Mouse (Mus musculus) stomach, postnatal 0 days (tissue): ENCODE data around the gene Pcgf2. TPM values are rescaled to one million over a fixed set of nuclear protein-coding genes. Genes with fewer than 3 reads are reported as not detected.

Experiments used
- ATAC-seq: fragments of 200-750 bp; cut with Nextera tagmentation; 2 replicates; pipeline ENCODE4 v1.8.0; 2017; ENCODE audit not compliant: low FRiP score, low TSS enrichment
- DNase-seq: peaks from one replicate; pipeline ENCODE4 v3.0.0-alpha.2; 2016; ENCODE audit warnings: low spot score
- H3K27ac ChIP-seq: fragments of 300-500 bp; sonication (generic); replicated peaks from 2 replicates; pipeline ENCODE4 v1.5.1; 2014; ENCODE audit warnings: mild to moderate bottlenecking, control low read depth
- H3K27me3 ChIP-seq: fragments of 300-500 bp; sonication (generic); 2 replicates; pipeline ENCODE4 v1.6.1; 2014; ENCODE audit warnings: low read length; ENCODE audit not compliant: control insufficient read depth, insufficient read depth
- H3K36me3 ChIP-seq: fragments of 300-500 bp; sonication (generic); 2 replicates; pipeline ENCODE4 v1.6.1; 2014; ENCODE audit warnings: low read length, mixed read lengths; ENCODE audit not compliant: control insufficient read depth, insufficient read depth
- H3K4me1 ChIP-seq: fragments of 300-500 bp; sonication (generic); replicated peaks from 2 replicates; pipeline ENCODE4 v1.6.1; 2014; ENCODE audit warnings: antibody characterized with exemption; ENCODE audit not compliant: control insufficient read depth, insufficient read depth
- H3K4me2 ChIP-seq: fragments of 300-500 bp; sonication (generic); replicated peaks from 2 replicates; pipeline ENCODE4 v1.6.1; 2014; ENCODE audit warnings: low read depth, mild to moderate bottlenecking, control low read depth, moderate library complexity
- H3K4me3 ChIP-seq: fragments of 300-500 bp; sonication (generic); 2 replicates; pipeline ENCODE4 v1.5.1; 2014; ENCODE audit warnings: low read depth, low read length, control low read depth
- H3K9ac ChIP-seq: fragments of 300-500 bp; sonication (generic); 2 replicates; pipeline ENCODE4 v1.6.1; 2014; ENCODE audit warnings: mild to moderate bottlenecking, low read length, control low read depth, mixed read lengths
- H3K9me3 ChIP-seq: fragments of 300-500 bp; sonication (generic); 2 replicates; pipeline ENCODE4 v1.6.1; 2016; ENCODE audit warnings: low read length; ENCODE audit not compliant: control insufficient read depth
- CTCF ChIP-seq: IDR thresholded peaks from 2 replicates; pipeline ENCODE4 v1.5.1; 2016; ENCODE audit warnings: antibody characterized with exemption, low read depth, mild to moderate bottlenecking, moderate library complexity
- EP300 ChIP-seq: optimal IDR thresholded peaks from 2 replicates; pipeline ENCODE3; 2016; ENCODE audit warnings: antibody characterized with exemption
- WGBS: fragments of 180-500 bp; shearing (Covaris S2); extraction: QIAGEN DNeasy Blood & Tissue Kit; methylation state at CpG from one replicate; pipeline ENCODE4 v1.1.7; 2014; 5-methylcytosine and 5-hydroxymethylcytosine counted together
- polyA plus RNA-seq: library from polyadenylated mRNA; unstranded; fragments of >200 nt; fragmentation: Nextera tagmentation; extraction: Ambion mirVana; gene quantifications from 2 replicates; pipeline ENCODE4 v1.2.1, GENCODE M21; 2015

Pcgf2 gene
- polyA plus RNA-seq, 1 experiment from 2014 or later = 6.6 TPM

DNA sequence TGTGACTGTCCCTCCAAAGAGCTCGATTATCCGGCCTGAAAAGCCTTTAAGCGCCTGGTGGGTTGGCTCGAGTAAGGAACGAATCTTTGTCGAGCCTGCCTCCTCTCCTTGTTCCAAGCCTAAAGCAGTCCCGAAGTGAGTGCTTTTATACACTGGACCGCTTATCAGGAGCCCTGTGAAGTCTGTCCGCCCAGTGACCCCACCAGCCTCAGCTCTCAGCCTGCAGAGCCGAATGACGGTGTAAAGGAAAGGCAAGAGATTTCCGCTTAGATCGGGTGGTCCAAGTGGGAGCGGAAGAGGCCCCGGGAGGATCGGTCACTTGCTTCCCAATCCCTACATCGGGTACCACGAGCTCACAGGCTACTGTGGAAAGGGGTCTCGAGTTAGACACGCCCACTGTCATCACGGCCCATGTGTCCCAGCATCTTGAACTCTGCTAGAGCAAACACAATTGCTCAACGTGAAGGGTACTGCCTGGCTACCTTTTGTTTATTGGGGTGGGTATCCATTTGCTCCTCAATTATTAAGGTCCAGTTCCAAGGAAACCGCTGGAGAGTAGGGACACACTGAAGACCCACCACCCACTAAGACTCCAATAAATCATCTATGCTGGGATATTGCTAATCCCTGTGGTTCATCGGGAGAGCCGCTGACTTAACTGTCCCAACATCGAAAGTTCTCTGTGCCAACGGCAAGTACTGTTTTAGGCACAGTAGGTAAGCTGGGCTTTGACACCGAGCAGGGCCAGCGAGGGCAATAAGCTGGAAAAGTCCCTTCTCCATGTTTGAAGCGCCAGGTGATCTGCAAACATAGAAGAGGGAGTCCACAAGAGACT lies 666 bp upstream of the Pcgf2 start:
- no peaks in the 10 kb centered on the region for H3K9me3 ChIP-seq
- no peaks in the 10 kb centered on the region; the same call in none of the 2 replicates for H3K36me3 ChIP-seq
- DNase-seq (peak; percentile 56), ATAC-seq (no peak)
- peak overlapping the region; percentile 91 for H3K9ac ChIP-seq
- H3K4me1 ChIP-seq = peaks cover 3% of the 10 kb centered on the region; the same call in 1 of the 2 replicates
- H3K27ac ChIP-seq = peak overlapping the region; percentile 99
- H3K4me2 ChIP-seq = peak overlapping the region; percentile 93
- TF ChIP-seq CTCF = no peak
- peak overlapping the region; percentile 91 for H3K4me3 ChIP-seq
- H3K27me3 ChIP-seq = no peaks in the 10 kb centered on the region
- WGBS = 16% methylated on average over 30 of the region's 30 CpGs

DNA sequence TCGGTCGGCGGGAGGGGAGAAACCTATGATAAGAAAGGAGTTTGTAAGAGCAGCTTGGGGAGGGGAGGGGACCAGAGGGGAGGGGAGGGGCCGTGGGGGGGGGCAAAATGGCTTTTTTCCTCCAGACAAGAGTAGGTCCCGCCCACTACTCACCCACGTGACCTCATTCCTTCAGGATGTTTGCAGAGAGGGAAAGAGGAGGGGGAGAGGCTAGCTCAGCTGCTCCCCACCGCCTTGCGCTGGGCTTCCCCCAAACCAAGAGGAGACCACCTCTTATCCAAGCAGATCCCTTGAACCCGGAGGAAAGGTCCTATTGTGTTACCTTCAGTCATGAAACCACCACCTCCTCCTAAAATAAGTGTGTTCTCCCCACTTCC lies 683 bp downstream of the Pcgf2 start:
- 0% methylated on average over 6 of the region's 9 CpGs for WGBS

DNA sequence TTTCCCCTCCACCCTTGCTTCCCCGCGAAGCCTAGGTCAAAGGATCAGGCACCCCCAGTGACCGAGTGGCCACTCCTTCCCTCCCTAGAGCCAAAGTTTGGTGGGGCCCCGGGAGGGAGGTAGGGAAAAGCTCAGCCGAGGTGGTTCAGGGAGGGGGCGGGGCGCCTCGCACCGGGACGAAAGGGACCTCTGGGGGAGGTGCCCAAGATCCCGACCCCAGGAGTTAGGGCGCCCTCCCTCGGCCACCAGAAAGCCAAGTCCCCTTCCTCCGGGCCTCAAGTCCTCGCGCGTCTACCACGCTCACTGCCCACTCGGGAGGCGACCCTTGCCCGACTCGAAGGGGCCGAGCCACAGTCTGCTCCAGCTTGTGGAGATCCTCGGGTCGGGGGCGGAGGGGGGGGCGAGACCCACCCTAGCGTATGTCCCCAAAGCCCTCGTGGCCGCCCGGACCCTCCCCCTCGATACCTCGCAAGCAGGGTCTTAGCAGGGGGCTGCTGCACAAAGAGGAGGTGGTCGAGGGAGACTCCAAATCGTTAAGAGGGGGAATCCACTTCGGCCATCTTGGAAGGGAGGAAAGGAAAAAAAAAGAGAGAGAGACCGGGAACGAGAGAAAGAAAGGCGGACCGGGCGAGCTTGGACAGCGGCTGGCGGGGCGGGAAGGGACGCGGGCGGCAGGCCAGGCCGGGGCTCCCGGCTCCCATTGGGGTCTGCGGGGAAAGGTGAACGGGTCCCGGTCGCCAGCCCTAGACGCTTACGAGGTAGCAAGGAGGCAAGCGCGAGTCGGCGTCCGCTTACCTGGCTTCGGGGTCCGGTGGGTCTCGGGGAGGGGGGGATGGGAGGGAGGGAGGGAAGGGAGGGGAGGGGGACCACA lies 1.3 kb downstream of the Pcgf2 start:
- no peaks in the 10 kb centered on the region; the same call in 1 of the 2 replicates for H3K36me3 ChIP-seq
- WGBS = under 1% methylated on average over 55 of the region's 63 CpGs

More for the DNA sequence above, 683 bp downstream of the Pcgf2 start:
- Histone ChIP-seq H3K4me2 (peak overlapping the region; percentile 93), H3K9me3 (no peaks in the 10 kb centered on the region), H3K36me3 (no peaks in the 10 kb centered on the region; the same call in 1 of the 2 replicates), H3K4me3 (peak overlapping the region; percentile 91), H3K4me1 (peaks cover 8% of the 10 kb centered on the region; the same call in 1 of the 2 replicates), H3K27me3 (no peaks in the 10 kb centered on the region), H3K27ac (peak overlapping the region; percentile 99), H3K9ac (peak overlapping the region; percentile 91)
- peak; percentile 11; the same call in 1 of the 2 replicates for ATAC-seq
- TF ChIP-seq EP300 (no peak), CTCF (no peak)
- DNase-seq = peak; percentile 95

DNA sequence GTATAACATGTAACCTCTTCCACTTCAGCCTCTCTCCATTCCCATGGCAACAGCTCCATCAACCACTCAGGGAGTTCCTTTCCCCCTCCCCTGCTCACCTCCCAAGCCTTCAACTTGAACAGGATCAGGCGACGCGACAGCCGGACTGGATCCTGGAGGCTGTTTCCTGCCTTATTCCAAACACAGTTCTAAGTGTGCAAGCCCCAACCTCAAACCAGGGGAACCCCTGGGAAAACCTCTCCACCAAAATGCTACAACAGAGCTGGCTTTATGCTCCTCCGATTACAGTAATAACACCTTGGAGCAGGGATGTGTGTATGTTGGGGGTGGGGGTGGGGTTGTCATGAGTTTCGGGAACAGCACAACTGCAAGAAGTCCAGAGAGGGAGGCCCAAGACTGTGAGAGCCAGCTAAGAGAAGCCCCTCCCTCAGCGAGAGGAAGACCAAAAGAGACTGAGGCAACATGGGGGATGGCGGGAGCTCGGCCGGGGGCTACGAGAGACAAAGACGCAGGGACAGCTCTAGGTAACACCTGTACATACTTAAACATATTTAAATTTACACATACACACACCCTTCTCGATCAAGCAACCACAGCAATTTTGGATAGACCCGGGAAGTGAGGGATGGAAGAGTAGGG lies 2.3 kb downstream of the Pcgf2 start:
- ATAC-seq (no peak), DNase-seq (peak; percentile 29)
- Histone ChIP-seq H3K4me3 (peak overlapping the region; percentile 91), H3K4me2 (peak overlapping the region; percentile 93), H3K36me3 (peaks cover 2% of the 10 kb centered on the region; the same call in 1 of the 2 replicates), H3K9ac (peak overlapping the region; percentile 91), H3K27ac (peak overlapping the region; percentile 99), H3K4me1 (peaks cover 8% of the 10 kb centered on the region; the same call in 1 of the 2 replicates), H3K27me3 (no peaks in the 10 kb centered on the region), H3K9me3 (no peaks in the 10 kb centered on the region)
- under 1% methylated on average over 14 of the region's 14 CpGs for WGBS
- TF ChIP-seq EP300 (no peak), CTCF (no peak)

More for the DNA sequence above, 1.3 kb downstream of the Pcgf2 start:
- Histone ChIP-seq H3K4me3 (peak overlapping the region; percentile 91), H3K9ac (peak overlapping the region; percentile 91), H3K4me1 (peaks cover 8% of the 10 kb centered on the region; the same call in 1 of the 2 replicates), H3K27ac (peak overlapping the region; percentile 99), H3K4me2 (peak overlapping the region; percentile 93), H3K9me3 (no peaks in the 10 kb centered on the region), H3K27me3 (no peaks in the 10 kb centered on the region)
- DNase-seq = peak; percentile 90
- no peak for ATAC-seq
- TF ChIP-seq CTCF = peak; percentile 70
- TF ChIP-seq EP300 = no peak

DNA sequence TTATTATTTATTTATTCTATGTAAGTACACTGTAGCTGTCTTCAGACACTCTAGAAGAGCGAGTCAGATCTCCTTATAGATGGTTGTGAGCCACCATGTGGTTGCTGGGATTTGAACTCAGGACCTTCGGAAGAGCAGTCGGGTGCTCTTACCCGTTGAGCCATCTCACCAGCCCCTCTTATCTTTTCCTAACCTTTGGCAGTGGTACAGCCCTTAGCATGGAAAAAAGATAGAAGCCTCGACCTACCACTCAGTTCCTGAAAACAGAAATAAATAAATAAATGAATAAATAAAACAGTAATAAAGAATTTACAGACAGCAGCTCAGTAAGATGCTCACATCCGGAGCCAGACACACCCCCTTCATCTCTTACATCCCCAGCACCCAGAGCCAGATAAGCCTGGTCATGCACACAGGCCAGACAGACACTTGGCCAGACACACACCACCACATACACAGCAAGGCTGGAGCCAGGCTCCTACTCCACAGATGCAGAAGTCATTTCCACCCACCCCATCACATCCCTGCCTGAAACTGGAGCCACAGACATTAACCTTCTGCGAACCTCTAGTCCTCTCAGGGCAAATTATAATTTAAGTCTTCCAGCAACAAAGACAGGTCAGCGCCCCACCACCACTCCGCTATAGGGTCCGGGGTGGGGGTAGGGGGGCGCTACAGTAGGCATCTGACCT lies 3.0 kb downstream of the Pcgf2 start:
- Histone ChIP-seq H3K27ac (no peak overlapping the region), H3K4me3 (peak overlapping the region; percentile 91), H3K9me3 (no peaks in the 10 kb centered on the region), H3K9ac (peak overlapping the region; percentile 91; the same call in 1 of the 2 replicates), H3K4me2 (peak overlapping the region; percentile 93), H3K27me3 (no peaks in the 10 kb centered on the region), H3K4me1 (peaks cover 8% of the 10 kb centered on the region; the same call in 1 of the 2 replicates), H3K36me3 (peaks cover 6% of the 10 kb centered on the region)
- peak; percentile 13 for DNase-seq
- 46% methylated on average over 11 of the region's 11 CpGs for WGBS
- no peak for ATAC-seq
- TF ChIP-seq EP300 (no peak), CTCF (no peak)
